Mouse (Mus musculus) cortical plate, adult 2 months (tissue): Measurements from ENCODE around the gene Capn11. TPM values are rescaled to one million over a fixed set of nuclear protein-coding genes. Genes with fewer than 3 reads are reported as not detected.

Source experiments
- H3K27ac ChIP-seq: fragments of 200-500 bp; 2 replicates; pipeline ENCODE4 v1.5.1; 2012; ENCODE audit warnings: low read length, control low read depth, inconsistent platforms; ENCODE audit not compliant: insufficient read depth
- H3K4me1 ChIP-seq: fragments of 200-500 bp; 2 replicates; pipeline ENCODE4 v1.6.1; 2011; ENCODE audit warnings: low read length; ENCODE audit not compliant: control insufficient read depth, insufficient read depth
- H3K4me3 ChIP-seq: fragments of 200-500 bp; 2 replicates; pipeline ENCODE4 v1.5.1; 2011; ENCODE audit warnings: mild to moderate bottlenecking, low read length, control low read depth; ENCODE audit not compliant: insufficient read depth
- CTCF ChIP-seq: fragments of 200-500 bp; IDR thresholded peaks from 2 replicates; pipeline ENCODE4 v1.5.1; 2011; ENCODE audit warnings: mild to moderate bottlenecking, control low read depth, low read length; ENCODE audit not compliant: insufficient read depth; ENCODE audit errors: extremely low read depth
- POLR2A ChIP-seq: fragments of 200-500 bp; IDR thresholded peaks from 2 replicates; pipeline ENCODE4 v1.6.1; 2011; ENCODE audit warnings: mild to moderate bottlenecking, low read length, control low read depth; ENCODE audit not compliant: insufficient read depth; ENCODE audit errors: extremely low read depth
- polyA plus RNA-seq: library from polyadenylated mRNA; depleted of rRNA; stranded (reverse); fragments of >200 nt; gene quantifications from 2 replicates; pipeline ENCODE4 v1.2.3, GENCODE M21; 2012

Capn11 gene
- polyA plus RNA-seq, 1 experiment = 0.21 TPM

DNA sequence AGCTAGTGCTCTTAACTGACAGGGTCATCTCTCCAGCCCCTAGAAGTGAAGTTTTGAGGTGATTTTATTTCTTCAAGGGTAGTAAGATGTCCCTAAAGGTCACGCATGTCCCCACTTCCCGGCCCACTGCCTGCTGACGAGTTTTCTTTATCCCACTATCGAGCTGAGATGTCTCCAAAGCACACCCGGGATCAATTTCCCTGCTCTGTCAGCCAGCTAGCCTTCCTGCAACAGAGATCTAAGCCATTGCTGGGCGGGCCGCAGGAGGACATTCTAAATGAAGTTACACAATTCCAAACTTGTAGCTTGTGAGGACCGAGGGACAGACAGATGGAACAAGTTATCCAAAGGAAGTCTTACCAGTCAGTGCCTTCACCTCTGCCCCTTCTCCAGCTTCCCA, 58.9 kb downstream of the Capn11 start:
- Histone ChIP-seq H3K27ac (no peak overlapping the region), H3K4me3 (no peak overlapping the region), H3K4me1 (peaks cover 5% of the 10 kb centered on the region)
- TF ChIP-seq CTCF = no peak
- no peak for TF ChIP-seq POLR2A

DNA sequence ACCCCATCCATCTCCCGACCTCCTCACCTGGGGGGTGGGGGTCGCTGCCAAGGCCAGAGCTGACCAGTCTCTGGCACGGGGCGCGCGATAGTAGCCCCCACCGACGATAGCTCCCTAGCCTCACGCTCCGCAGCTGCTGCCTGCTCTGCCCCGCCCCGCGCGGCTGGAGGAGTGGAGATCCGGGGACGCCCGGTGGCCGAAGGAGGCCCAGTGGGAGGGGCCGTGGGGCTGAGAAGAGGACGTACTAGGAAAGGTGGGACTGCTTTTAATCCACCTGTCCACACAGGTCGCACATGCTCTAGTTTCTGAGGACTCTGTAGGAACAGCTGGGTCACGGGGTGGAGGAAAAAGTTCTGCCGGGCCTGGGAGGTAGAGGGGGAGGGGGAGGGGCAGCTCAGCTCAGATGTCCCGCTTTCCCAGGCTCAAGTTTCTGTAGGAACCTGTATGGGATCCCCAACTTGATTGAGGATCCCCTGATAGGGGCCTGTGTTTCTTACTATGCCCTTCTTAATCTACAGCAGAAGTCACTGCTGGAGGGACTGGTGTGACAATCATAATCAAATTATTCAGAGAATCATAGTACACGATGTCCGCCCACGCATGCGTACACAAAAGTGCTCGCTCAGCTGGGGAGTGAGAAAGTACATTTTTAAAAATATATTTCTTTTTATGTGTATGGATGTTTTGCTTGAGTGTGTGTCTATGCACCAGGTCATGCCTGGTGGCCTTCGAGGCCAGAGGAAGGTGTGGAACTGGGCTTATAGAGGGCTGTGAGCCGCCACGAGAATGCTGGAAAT, 59.5 kb downstream of the Capn11 start, which contains the start of gene Slc29a1:
Gene Slc29a1 (minus strand): TSS at position 161 of the 797 bp plus-strand sequence.
- TF ChIP-seq POLR2A (no peak), CTCF (no peak)
- peaks cover 6% of the 10 kb centered on the region for H3K4me1 ChIP-seq
- H3K27ac ChIP-seq = no peak within 1 kb of the TSS
- no peak within 1 kb of the TSS for H3K4me3 ChIP-seq

DNA sequence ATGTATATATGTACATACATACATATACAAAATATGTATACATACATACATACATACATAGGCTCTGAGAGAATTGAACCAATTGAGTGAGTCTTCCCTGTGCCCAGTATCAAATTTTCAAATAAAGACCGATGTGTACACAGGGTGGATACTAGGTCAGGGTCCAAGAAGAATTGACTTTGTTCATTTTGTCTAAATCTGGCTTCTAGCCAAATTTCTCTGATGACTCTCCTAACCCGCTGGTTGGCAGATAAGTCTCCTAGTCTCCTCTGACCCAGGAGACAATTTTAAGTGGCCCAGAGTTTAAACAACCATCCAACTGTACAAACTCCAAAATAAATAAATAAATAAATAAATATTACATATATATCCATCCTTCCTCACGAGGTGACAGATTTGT, 60.2 kb downstream of the Capn11 start:
- no peak overlapping the region for H3K4me3 ChIP-seq
- no peak overlapping the region for H3K27ac ChIP-seq
- peaks cover 6% of the 10 kb centered on the region for H3K4me1 ChIP-seq
- TF ChIP-seq CTCF (no peak), POLR2A (no peak)

DNA sequence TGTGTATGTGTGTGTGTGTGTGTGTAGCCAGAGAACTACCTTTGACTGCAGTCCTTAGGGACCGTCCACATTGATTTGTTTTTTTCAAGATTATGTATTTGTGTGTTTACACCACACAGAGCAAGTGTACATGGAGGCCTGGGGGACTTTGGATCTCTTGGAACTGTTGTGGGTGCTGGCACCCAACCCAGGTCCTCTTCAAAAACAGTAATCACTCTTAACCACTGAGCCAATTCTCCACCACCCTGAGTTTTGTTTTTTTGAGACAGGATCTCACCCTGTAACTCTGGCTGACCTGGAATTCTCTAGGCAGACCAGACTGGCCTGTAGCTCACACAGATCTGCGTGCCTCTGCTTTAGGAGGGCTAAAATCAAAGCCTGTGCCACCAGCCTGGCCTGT, 60.7 kb downstream of the Capn11 start:
- Histone ChIP-seq H3K27ac (no peak overlapping the region), H3K4me1 (peaks cover 6% of the 10 kb centered on the region), H3K4me3 (no peak overlapping the region)
- TF ChIP-seq POLR2A = no peak
- no peak for TF ChIP-seq CTCF

DNA sequence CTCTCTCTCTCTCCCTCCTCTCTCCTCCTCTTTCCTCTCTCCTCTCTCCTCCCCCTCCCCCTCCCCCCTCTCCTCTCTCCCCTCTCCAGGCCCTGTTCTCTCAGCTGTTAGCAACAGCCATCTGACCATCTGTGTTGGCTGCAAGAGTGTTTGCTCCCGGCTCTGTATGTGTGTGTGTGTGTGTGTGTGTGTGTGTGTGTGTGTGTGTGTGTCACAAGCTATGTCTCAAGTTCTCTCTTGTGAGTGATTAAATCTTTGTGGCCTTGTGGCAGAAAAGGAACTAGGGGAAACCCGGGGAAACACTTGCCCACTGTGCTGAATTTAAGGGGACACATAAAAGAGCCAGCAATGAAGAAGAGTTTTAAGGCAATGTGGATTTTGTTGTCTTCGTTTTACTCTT, 61.3 kb downstream of the Capn11 start:
- H3K4me1 ChIP-seq = peaks cover 6% of the 10 kb centered on the region
- H3K27ac ChIP-seq = no peak overlapping the region
- H3K4me3 ChIP-seq = no peak overlapping the region
- TF ChIP-seq CTCF (no peak), POLR2A (no peak)

DNA sequence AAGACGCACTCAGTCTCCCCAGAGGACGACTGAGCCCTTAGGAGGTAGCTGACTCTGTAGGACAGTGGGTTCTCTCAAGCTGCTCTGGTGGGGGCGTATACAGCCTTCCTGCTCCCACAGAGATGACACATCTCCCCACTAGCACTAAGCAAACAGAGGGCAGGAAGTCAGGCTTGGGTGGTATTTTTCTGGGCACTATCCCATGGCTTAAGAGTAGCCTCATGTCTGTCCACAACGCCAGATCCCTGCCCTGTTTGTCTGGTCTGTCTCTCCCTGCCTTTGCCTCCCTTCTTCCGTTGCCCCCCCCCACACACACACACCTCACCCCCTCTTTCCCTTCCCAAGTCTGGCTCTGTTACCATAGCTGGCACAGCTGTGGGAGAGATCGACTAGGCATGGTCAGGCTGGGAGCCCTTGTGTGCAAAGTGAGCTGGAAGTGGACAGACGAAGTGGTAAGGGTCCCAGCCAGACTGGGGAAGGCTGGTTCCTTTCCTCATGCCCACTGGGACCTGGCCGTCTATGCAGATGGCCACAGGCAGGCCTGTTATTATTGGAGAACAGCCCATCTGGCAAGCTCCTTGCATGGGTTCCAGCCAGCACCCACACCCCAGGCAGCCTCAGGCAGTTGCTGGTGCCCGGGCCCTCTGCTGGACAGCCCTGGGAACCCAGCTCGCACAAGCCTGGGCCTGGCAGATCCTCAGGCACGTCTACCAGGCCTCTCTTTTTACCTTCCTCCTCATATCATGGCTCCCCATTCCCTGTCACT, 62.3 kb downstream of the Capn11 start:
- Histone ChIP-seq H3K27ac (no peak overlapping the region), H3K4me3 (no peak overlapping the region), H3K4me1 (peaks cover 9% of the 10 kb centered on the region)
- TF ChIP-seq CTCF (peak; percentile 35; the same call in 1 of the 2 replicates), POLR2A (no peak)

DNA sequence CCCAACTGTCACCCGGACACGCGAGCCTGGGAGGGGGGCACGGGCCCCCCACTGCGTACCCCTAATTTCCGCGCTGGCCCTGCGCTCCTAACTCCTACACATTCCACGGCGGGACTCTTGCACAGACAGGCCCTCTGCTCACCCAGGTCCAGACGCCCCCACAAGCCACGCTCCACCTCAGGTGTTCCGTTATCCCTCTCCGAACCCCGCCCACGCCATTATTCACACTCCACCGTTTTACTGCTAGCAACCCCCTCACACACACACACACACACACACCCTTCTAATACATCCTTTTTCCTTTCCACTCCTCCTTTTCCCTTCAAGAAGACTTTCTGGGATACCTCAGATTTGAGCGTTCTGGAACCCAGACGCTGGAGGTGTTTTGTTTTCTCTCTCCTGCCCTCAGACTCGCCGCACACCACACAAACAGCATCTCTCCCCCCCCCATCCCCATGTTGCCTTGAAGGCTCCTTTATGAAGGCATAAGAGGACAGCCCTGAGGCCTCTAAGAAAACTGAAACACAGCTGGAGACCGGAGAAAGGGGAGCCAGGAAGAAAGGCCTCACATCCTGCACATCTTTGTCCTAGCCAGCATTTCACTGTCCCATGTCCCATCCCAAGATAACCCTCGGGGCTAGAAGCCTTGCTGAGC, 63.3 kb downstream of the Capn11 start:
- H3K27ac ChIP-seq = no peak overlapping the region
- peaks cover 9% of the 10 kb centered on the region for H3K4me1 ChIP-seq
- TF ChIP-seq CTCF (no peak), POLR2A (no peak)

DNA sequence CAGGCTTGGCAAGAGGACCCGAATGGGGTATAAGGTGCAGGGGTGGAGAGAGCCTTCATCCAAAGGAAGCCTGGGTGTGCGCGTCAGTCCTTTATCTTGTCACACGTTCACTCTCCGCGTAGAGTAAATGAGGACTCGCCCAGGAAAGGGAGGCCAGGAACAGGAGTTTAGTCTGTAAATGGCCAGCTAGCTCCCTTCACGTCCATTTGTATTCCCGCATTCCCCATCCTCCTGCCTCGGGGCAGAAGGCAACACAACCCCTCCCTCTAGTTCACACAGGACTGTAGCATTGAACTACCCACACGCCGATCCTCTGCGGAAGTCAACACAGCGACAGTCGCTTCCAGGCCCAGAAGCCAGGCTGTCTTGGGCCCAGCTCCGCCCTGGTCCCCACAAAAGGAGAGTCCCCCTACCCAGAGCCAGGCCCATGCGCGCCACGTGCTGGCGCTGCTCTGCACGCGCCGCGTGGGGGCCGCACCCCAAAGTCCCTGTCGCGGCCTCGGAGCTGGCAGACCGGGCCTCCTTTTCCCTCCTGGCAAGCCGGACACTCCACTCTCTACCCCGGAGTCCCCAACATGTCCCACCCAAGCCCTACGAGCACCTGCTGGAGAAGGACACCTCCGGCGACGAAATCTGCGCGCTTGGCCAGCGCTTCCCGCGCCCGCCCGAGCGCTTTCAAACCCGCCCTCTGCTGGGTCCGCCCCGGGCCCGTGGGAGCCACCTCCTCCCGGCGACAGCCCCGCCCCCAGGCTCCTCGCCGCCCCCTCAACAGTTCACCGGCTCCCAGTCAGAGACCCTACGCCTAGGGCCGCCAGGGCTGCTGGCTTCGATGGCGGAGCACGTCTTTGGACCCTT, 64.0 kb downstream of the Capn11 start:
- H3K4me3 ChIP-seq = peak overlapping the region; percentile 38
- TF ChIP-seq POLR2A = no peak
- TF ChIP-seq CTCF = no peak
- peaks cover 9% of the 10 kb centered on the region for H3K4me1 ChIP-seq
- no peak overlapping the region for H3K27ac ChIP-seq

More for the DNA sequence above, 63.3 kb downstream of the Capn11 start:
- H3K4me3 ChIP-seq = peak overlapping the region; percentile 38

DNA sequence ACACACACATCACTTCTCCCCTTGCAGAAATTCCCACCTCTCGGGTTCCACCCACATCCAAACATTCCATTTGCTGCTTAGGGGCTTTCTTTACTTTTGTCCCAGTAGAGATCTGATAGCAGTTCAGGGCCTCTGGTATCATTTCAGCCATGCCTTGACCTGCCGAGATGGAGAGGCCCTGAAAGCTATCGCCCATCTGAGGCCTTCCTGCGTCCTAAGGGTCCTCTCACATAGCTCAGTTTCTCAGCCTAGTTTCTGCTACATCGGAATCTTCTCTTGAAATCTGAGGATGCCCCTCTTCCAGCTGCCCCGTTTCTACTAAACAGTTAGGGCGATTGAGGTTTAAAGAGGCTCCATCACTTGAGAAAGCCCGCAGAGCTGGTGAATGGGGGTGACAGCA, 64.9 kb downstream of the Capn11 start:
- H3K4me3 ChIP-seq = no peak overlapping the region
- peaks cover 9% of the 10 kb centered on the region for H3K4me1 ChIP-seq
- TF ChIP-seq POLR2A (no peak), CTCF (no peak)
- H3K27ac ChIP-seq = no peak overlapping the region
